Mouse (Mus musculus): Measurements from ENCODE around the gene Mlx.

Gene Mlx

GRCm38 (mm10) chr11:101086756-101087681, at the start of gene Mlx:
Mlx (plus strand) TSS chr11:101087277.
- DNase-seq = peak; percentile 93 to 95

GRCm38 (mm10) chr11:101037795-101038194, 49.3 kb upstream of the Mlx start:
- DNase-seq = no peak

GRCm38 (mm10) chr11:101045826-101046225, 41.3 kb upstream of the Mlx start:
- DNase-seq = no peak

- no peak for DNase-seq
Observed at GRCm38 (mm10) chr11:101046440-101046839, 40.6 kb upstream of the Mlx start.

GRCm38 (mm10) chr11:101047502-101047901, 39.6 kb upstream of the Mlx start:
- no peak for DNase-seq

GRCm38 (mm10) chr11:101050359-101050758, 36.7 kb upstream of the Mlx start:
- peak; percentile 75 to 78 for DNase-seq

GRCm38 (mm10) chr11:101051051-101051493, 36.0 kb upstream of the Mlx start:
- peak; percentile 60 to 70 for DNase-seq

- peak; percentile 50 to 59 for DNase-seq
Observed at GRCm38 (mm10) chr11:101051617-101052016, 35.5 kb upstream of the Mlx start.

- DNase-seq = no peak
Observed at GRCm38 (mm10) chr11:101052751-101053473, 34.2 kb upstream of the Mlx start.

GRCm38 (mm10) chr11:101053974-101054373, 33.1 kb upstream of the Mlx start:
- no peak for DNase-seq

- DNase-seq = no peak
Observed at GRCm38 (mm10) chr11:101055418-101055817, 31.7 kb upstream of the Mlx start.

GRCm38 (mm10) chr11:101056885-101057284, 30.2 kb upstream of the Mlx start:
- DNase-seq = no peak

- DNase-seq = peak; percentile 96 to 97
Observed at GRCm38 (mm10) chr11:101057860-101058259, 29.2 kb upstream of the Mlx start.

GRCm38 (mm10) chr11:101058726-101059125, 28.4 kb upstream of the Mlx start:
- no peak for DNase-seq

- no peak for DNase-seq
Observed at GRCm38 (mm10) chr11:101059473-101059872, 27.6 kb upstream of the Mlx start.

GRCm38 (mm10) chr11:101060126-101060525, 27.0 kb upstream of the Mlx start:
- peak; percentile 70 to 73 for DNase-seq

- DNase-seq = no peak
Observed at GRCm38 (mm10) chr11:101061049-101061448, 26.0 kb upstream of the Mlx start.

- peak in 1 of 2 experiments; percentile 30 for DNase-seq
Observed at GRCm38 (mm10) chr11:101062165-101062884, 24.8 kb upstream of the Mlx start.

GRCm38 (mm10) chr11:101062971-101063675, 24.0 kb upstream of the Mlx start:
- DNase-seq = peak; percentile 57 to 58

- DNase-seq = peak; percentile 80 to 81
Observed at GRCm38 (mm10) chr11:101063676-101064327, 23.3 kb upstream of the Mlx start.

GRCm38 (mm10) chr11:101064462-101064861, 22.6 kb upstream of the Mlx start:
- DNase-seq = no peak

- no peak for DNase-seq
Observed at GRCm38 (mm10) chr11:101065002-101065401, 22.1 kb upstream of the Mlx start.

All from cerebellum, postnatal 14 days (tissue).